ENCODE assay signal across 10 mouse cellular contexts in the genomic region with DNA sequence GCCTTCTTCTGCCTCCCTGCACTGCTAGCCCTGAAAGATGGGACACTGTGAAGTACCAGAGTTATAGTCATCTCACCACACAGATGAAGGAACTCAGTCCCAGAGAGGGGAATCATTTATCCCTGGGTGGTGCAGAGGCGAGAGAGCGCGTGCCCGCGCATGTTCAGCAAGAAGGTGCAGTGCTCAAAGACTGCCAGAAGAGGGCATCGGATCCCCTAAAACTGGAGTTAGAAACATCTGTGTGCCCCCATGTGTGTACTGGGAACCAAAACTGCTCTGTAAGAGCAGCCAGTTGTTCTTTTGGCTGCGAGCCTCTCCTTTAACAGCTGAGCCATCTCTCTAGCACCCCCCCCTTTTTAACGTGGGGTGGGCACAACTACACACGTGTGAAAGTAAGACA. TPM values are rescaled to one million over a fixed set of nuclear protein-coding genes. Genes with fewer than 3 reads are reported as not detected.
DNase-seq lines count a peak whose midpoint lies in the region; ATAC-seq and TF ChIP-seq lines count a peak whose summit lies in the region.
"Had no signal": no experiment of that assay in that cellular context is flagged by ENCODE, and none has a peak within 500 bp of the region (broad histone marks: within the 10 kb centered on the region; RNA-seq: fewer than 3 reads in every experiment).

No protein-coding gene starts in this region.

- H3K9ac ChIP-seq in liver, embryonic 14.5 days (replicated peaks): no peak overlapping the region
- H3K9ac ChIP-seq: heart, embryonic 15.5 days; limb, embryonic 12.5 days had no signal

- H3K9me3 ChIP-seq in E14TG2a.4 (ENCODE audit: low read length): no peaks in the 10 kb centered on the region
- no peaks in the 10 kb centered on the region for H3K9me3 ChIP-seq in liver, embryonic 14.5 days (ENCODE audit: control insufficient read depth, low read length)
- H3K9me3 ChIP-seq: heart, embryonic 15.5 days; limb, embryonic 12.5 days had no signal

- peak; percentile 55 for TF ChIP-seq CTCF in E14TG2a.4 (conservative IDR thresholded peaks at IDR 0.05; ENCODE audit: low read length)
- peak; percentile 67 for TF ChIP-seq CTCF in liver, embryonic 14.5 days (IDR thresholded peaks at IDR 0.05; ENCODE audit: low read depth)

- no peak overlapping the region; the same call in 1 of the 2 replicates for H3K4me3 ChIP-seq in E14TG2a.4 (replicated peaks; ENCODE audit: low read length)
- H3K4me3 ChIP-seq in liver, embryonic 14.5 days (ENCODE audit: insufficient read depth in 1 of 2, low read depth in 2 of 2, low read length in 2 of 2): no peak overlapping the region
- H3K4me3 ChIP-seq: heart, embryonic 15.5 days; limb, embryonic 12.5 days had no signal

- H3K4me1 ChIP-seq in E14TG2a.4 (replicated peaks; ENCODE audit: low read depth, low read length): peaks cover 88% of the 10 kb centered on the region
- H3K4me1 ChIP-seq in liver, embryonic 14.5 days (replicated peaks; ENCODE audit: control insufficient read depth in 2 of 2, insufficient read depth in 2 of 2, low read length in 1 of 2): no peaks in the 10 kb centered on the region

- TF ChIP-seq EP300 in liver, embryonic 14.5 days (IDR thresholded peaks at IDR 0.05; ENCODE audit: low read depth): no peak

- H3K27me3 ChIP-seq in E14TG2a.4 (ENCODE audit: insufficient read depth, low read length): no peaks in the 10 kb centered on the region
- no peaks in the 10 kb centered on the region; the same call in 1 of the 2 replicates for H3K27me3 ChIP-seq in liver, embryonic 14.5 days (ENCODE audit: control insufficient read depth, insufficient read depth, low read length)

- ATAC-seq in liver, embryonic 14.5 days (ENCODE audit: insufficient read depth): no peak

- peak; percentile 54 for DNase-seq in kidney, postnatal 10 days
- DNase-seq in kidney, adult 9 months: no peak
- peak; percentile 40 to 41 for DNase-seq in B cell, adult 2 months
- DNase-seq in liver, embryonic 14.5 days (ENCODE audit: low read depth in 3 of 3, low spot score in 3 of 3): no peak
- no peak for DNase-seq in frontal cortex, postnatal 25 days (ENCODE audit: low spot score in 2 of 2)
- no peak for DNase-seq in cerebellum, postnatal 25 days
- DNase-seq in urinary bladder, postnatal 10 days (ENCODE audit: low spot score): no peak

- H3K4me2 ChIP-seq in liver, embryonic 14.5 days (ENCODE audit: low read depth): no peak overlapping the region
- H3K4me2 ChIP-seq: heart, embryonic 15.5 days; limb, embryonic 12.5 days had no signal

- WGBS in liver, embryonic 14.5 days (ENCODE audit: insufficient replicate concordance): 61% methylated on average over 9 of the region's 9 CpGs

- H3K27ac ChIP-seq in liver, embryonic 14.5 days: no peak overlapping the region
- H3K27ac ChIP-seq: heart, embryonic 15.5 days; limb, embryonic 12.5 days had no signal

- H3K36me3 ChIP-seq in E14TG2a.4 (ENCODE audit: insufficient read depth, low read length): peaks cover 45% of the 10 kb centered on the region
- no peaks in the 10 kb centered on the region for H3K36me3 ChIP-seq in liver, embryonic 14.5 days (replicated peaks; ENCODE audit: control insufficient read depth, insufficient read depth, low read depth)
- H3K36me3 ChIP-seq: heart, embryonic 15.5 days; limb, embryonic 12.5 days had no signal

RNA-seq across cellular contexts. Expression of a gene that starts 24.1 kb away (rescaled TPM):
- 2.5 and 2.6 TPM in 2 replicates for polyA plus RNA-seq in liver, embryonic 14.5 days (2012; rRNA removed)
- 0.62 and 1.3 TPM in 2 replicates for polyA plus RNA-seq in liver, embryonic 14.5 days (2014; fragmentation: Nextera tagmentation; extraction: Ambion mirVana)

RNA-seq across cellular contexts. Expression of a gene that starts 55.3 kb away (rescaled TPM):
- 23.5 and 29.8 TPM in 2 replicates for polyA plus RNA-seq in liver, embryonic 14.5 days (2012; rRNA removed)
- polyA plus RNA-seq in liver, embryonic 14.5 days (2014; fragmentation: Nextera tagmentation; extraction: Ambion mirVana): 34.3 and 35.9 TPM in 2 replicates

Comparison
In these comparisons a context has a peak if more than half of its experiments do, and no peak if none do; other contexts are left out.
1. DNase-seq: peak in kidney, postnatal 10 days (single experiment) and B cell, adult 2 months (2 of 2); none in kidney, adult 9 months (single experiment), liver, embryonic 14.5 days (0 of 3), frontal cortex, postnatal 25 days (0 of 2), cerebellum, postnatal 25 days (0 of 2) and urinary bladder, postnatal 10 days (single experiment).